Mouse (Mus musculus) forebrain, embryonic 14.5 days (tissue): ENCODE data around the gene Uhrf1bp1. TPM values are rescaled to one million over a fixed set of nuclear protein-coding genes. Genes with fewer than 3 reads are reported as not detected.

Source experiments
- ATAC-seq: fragments of 200-750 bp; cut with Nextera tagmentation; 2 replicates; pipeline ENCODE4 v1.8.0; 2017; ENCODE audit warnings: mild to moderate bottlenecking, moderate library complexity
- DNase-seq: peaks from one replicate; pipeline ENCODE4 v3.0.0-alpha.2; 2015; ENCODE audit warnings: low spot score
- H3K27ac ChIP-seq: fragments of 300-500 bp; sonication (generic); 2 replicates; pipeline ENCODE4 v1.5.1; 2014; ENCODE audit warnings: low read depth, mild to moderate bottlenecking, control low read depth, low read length, moderate library complexity
- H3K27me3 ChIP-seq: fragments of 300-500 bp; sonication (generic); replicated peaks from 2 replicates; pipeline ENCODE4 v1.6.1; 2014; ENCODE audit warnings: low read length, control low read depth, mixed read lengths; ENCODE audit not compliant: control insufficient read depth, insufficient read depth
- H3K36me3 ChIP-seq: fragments of 300-500 bp; sonication (generic); 2 replicates; pipeline ENCODE4 v1.6.1; 2014; ENCODE audit warnings: low read length, control low read depth; ENCODE audit not compliant: control insufficient read depth, insufficient read depth
- H3K4me1 ChIP-seq: fragments of 300-500 bp; sonication (generic); 2 replicates; pipeline ENCODE4 v1.6.1; 2014; ENCODE audit warnings: antibody characterized with exemption, low read length, control low read depth; ENCODE audit not compliant: control insufficient read depth, insufficient read depth
- H3K4me2 ChIP-seq: fragments of 300-500 bp; sonication (generic); 2 replicates; pipeline ENCODE4 v1.6.1; 2014; ENCODE audit warnings: mild to moderate bottlenecking, control low read depth, low read length
- H3K4me3 ChIP-seq: fragments of 300-500 bp; sonication (generic); 2 replicates; pipeline ENCODE4 v1.5.1; 2014; ENCODE audit warnings: low read depth, low read length, control low read depth
- H3K9ac ChIP-seq: fragments of 300-500 bp; sonication (generic); 2 replicates; pipeline ENCODE4 v1.6.1; 2014; ENCODE audit warnings: mild to moderate bottlenecking, low read length, control low read depth, moderate library complexity
- H3K9me3 ChIP-seq: fragments of 300-500 bp; sonication (generic); replicated peaks from 2 replicates; pipeline ENCODE4 v1.6.1; 2016; ENCODE audit warnings: low read length, control low read depth, mixed read lengths; ENCODE audit not compliant: control insufficient read depth
- WGBS: fragments of 180-500 bp; shearing (Covaris S2); extraction: QIAGEN DNeasy Blood & Tissue Kit; methylation state at CpG from one replicate; pipeline ENCODE4 v1.1.7; 2014; 5-methylcytosine and 5-hydroxymethylcytosine counted together
- polyA plus RNA-seq: library from polyadenylated mRNA; unstranded; fragments of >200 nt; fragmentation: Nextera tagmentation; extraction: Ambion mirVana; gene quantifications from 2 replicates; pipeline ENCODE4 v1.2.1, GENCODE M21; 2014

Gene Uhrf1bp1
- polyA plus RNA-seq, 1 experiment from 2014 or later = 4.3 TPM

GRCm38 (mm10) chr17:27820568-27821406 is 35.5 kb upstream of the Uhrf1bp1 start, which contains the start of gene D17Wsu92e:
Gene D17Wsu92e (minus strand): TSS chr17:27820648.
- H3K4me1 ChIP-seq = peaks cover 18% of the 10 kb centered on the region
- no peaks in the 10 kb centered on the region for H3K27me3 ChIP-seq
- H3K9ac ChIP-seq = peak within 1 kb of the TSS; percentile 93
- no peaks in the 10 kb centered on the region for H3K9me3 ChIP-seq
- peak; percentile 99 for DNase-seq
- peak within 1 kb of the TSS; percentile 96 for H3K4me3 ChIP-seq
- peak within 1 kb of the TSS; percentile 79 for H3K27ac ChIP-seq
- H3K36me3 ChIP-seq = no peaks in the 10 kb centered on the region
- peak; percentile 97 for ATAC-seq
- H3K4me2 ChIP-seq = peak within 1 kb of the TSS; percentile 96
- 3% methylated on average over 30 of the region's 56 CpGs for WGBS

GRCm38 (mm10) chr17:27821407-27822338 is 34.6 kb upstream of the Uhrf1bp1 start:
- ATAC-seq (no peak), DNase-seq (peak; percentile 9)
- H3K4me1 ChIP-seq = peaks cover 20% of the 10 kb centered on the region
- peak overlapping the region; percentile 72 for H3K9ac ChIP-seq
- H3K27ac ChIP-seq = 0 out of 2 replicates have a peak overlapping the region, but pooled peaks have one; percentile 70
- H3K4me3 ChIP-seq = no peak overlapping the region
- WGBS = 65% methylated on average over 9 of the region's 9 CpGs
- H3K27me3 ChIP-seq = no peaks in the 10 kb centered on the region
- no peaks in the 10 kb centered on the region for H3K9me3 ChIP-seq
- H3K4me2 ChIP-seq = peak overlapping the region; percentile 78
- no peaks in the 10 kb centered on the region for H3K36me3 ChIP-seq

- Histone ChIP-seq H3K9me3 (no peaks in the 10 kb centered on the region), H3K4me2 (no peak overlapping the region), H3K9ac (no peak overlapping the region), H3K4me3 (no peak overlapping the region), H3K27me3 (no peaks in the 10 kb centered on the region), H3K4me1 (peaks cover 19% of the 10 kb centered on the region), H3K27ac (no peak overlapping the region), H3K36me3 (no peaks in the 10 kb centered on the region)
- 74% methylated on average over 9 of the region's 9 CpGs for WGBS
- DNase-seq = no peak
- ATAC-seq = no peak
Observed at GRCm38 (mm10) chr17:27823142-27823905, 32.9 kb upstream of the Uhrf1bp1 start.

GRCm38 (mm10) chr17:27824941-27825340 is 31.3 kb upstream of the Uhrf1bp1 start:
- Histone ChIP-seq H3K4me1 (peaks cover 6% of the 10 kb centered on the region), H3K9ac (no peak overlapping the region), H3K4me2 (no peak overlapping the region), H3K27me3 (no peaks in the 10 kb centered on the region), H3K27ac (no peak overlapping the region), H3K9me3 (no peaks in the 10 kb centered on the region), H3K36me3 (no peaks in the 10 kb centered on the region), H3K4me3 (no peak overlapping the region)
- WGBS = 70% methylated on average over 1 of the region's 1 CpGs
- DNase-seq (no peak), ATAC-seq (no peak)

GRCm38 (mm10) chr17:27825539-27825938 is 30.7 kb upstream of the Uhrf1bp1 start:
- ATAC-seq = no peak
- peaks cover 6% of the 10 kb centered on the region for H3K4me1 ChIP-seq
- no peak overlapping the region for H3K4me2 ChIP-seq
- no peak overlapping the region for H3K27ac ChIP-seq
- no peak overlapping the region for H3K4me3 ChIP-seq
- no peaks in the 10 kb centered on the region for H3K27me3 ChIP-seq
- H3K36me3 ChIP-seq = no peaks in the 10 kb centered on the region
- WGBS = 32% methylated on average over 3 of the region's 3 CpGs
- H3K9ac ChIP-seq = no peak overlapping the region
- DNase-seq = no peak
- no peaks in the 10 kb centered on the region for H3K9me3 ChIP-seq

GRCm38 (mm10) chr17:27825984-27826905 is 30.0 kb upstream of the Uhrf1bp1 start:
- H3K27ac ChIP-seq = no peak overlapping the region
- H3K9me3 ChIP-seq = no peaks in the 10 kb centered on the region
- H3K4me3 ChIP-seq = peak overlapping the region; percentile 3; the same call in 1 of the 2 replicates
- peak; percentile 61 for DNase-seq
- 6% methylated on average over 22 of the region's 22 CpGs for WGBS
- H3K27me3 ChIP-seq = no peaks in the 10 kb centered on the region
- H3K4me2 ChIP-seq = peak overlapping the region; percentile 35
- H3K4me1 ChIP-seq = peaks cover 3% of the 10 kb centered on the region
- H3K36me3 ChIP-seq = no peaks in the 10 kb centered on the region
- no peak overlapping the region for H3K9ac ChIP-seq
- ATAC-seq = peak; percentile 50; the same call in 1 of the 2 replicates

- 3% methylated on average over 9 of the region's 9 CpGs for WGBS
- no peak for ATAC-seq
- peak; percentile 7 for DNase-seq
Observed at GRCm38 (mm10) chr17:27826908-27827383, 29.3 kb upstream of the Uhrf1bp1 start.

More at GRCm38 (mm10) chr17:27826908-27827383, 29.3 kb upstream of the Uhrf1bp1 start:
- H3K4me3 ChIP-seq = no peak overlapping the region
- no peaks in the 10 kb centered on the region for H3K36me3 ChIP-seq
- H3K9ac ChIP-seq = no peak overlapping the region
- H3K27ac ChIP-seq = no peak overlapping the region
- no peaks in the 10 kb centered on the region for H3K9me3 ChIP-seq
- H3K4me2 ChIP-seq = peak overlapping the region; percentile 35
- 0 out of 2 replicates have a peak, but pooled peaks cover 2% of the 10 kb centered on the region for H3K4me1 ChIP-seq
- no peaks in the 10 kb centered on the region for H3K27me3 ChIP-seq
